Mouse (Mus musculus) stomach, embryonic 16.5 days (tissue): ENCODE measurements at regions not wholly inside any gene's neighbourhood (a gene's known extent, or its start where the extent isn't known, plus 50 kb on each side); places are given as distances from the start of the nearest gene placed in this dataset.

Experiments
- ATAC-seq: fragments of 200-750 bp; cut with Nextera tagmentation; 2 replicates; pipeline ENCODE4 v1.8.0; 2017; ENCODE audit warnings: moderate number of reproducible peaks, moderate TSS enrichment; ENCODE audit not compliant: insufficient read depth, low FRiP score
- H3K27ac ChIP-seq: fragments of 300-500 bp; sonication (generic); 2 replicates; pipeline ENCODE4 v1.5.1; 2014; ENCODE audit warnings: low read length
- H3K27me3 ChIP-seq: fragments of 300-500 bp; sonication (generic); 2 replicates; pipeline ENCODE4 v1.6.1; 2014; ENCODE audit warnings: low read length, control low read depth, mixed read lengths; ENCODE audit not compliant: control insufficient read depth, insufficient read depth
- H3K36me3 ChIP-seq: fragments of 300-500 bp; sonication (generic); 2 replicates; pipeline ENCODE4 v1.6.1; 2014; ENCODE audit warnings: low read length; ENCODE audit not compliant: control insufficient read depth, insufficient read depth
- H3K4me1 ChIP-seq: fragments of 300-500 bp; sonication (generic); 2 replicates; pipeline ENCODE4 v1.6.1; 2014; ENCODE audit warnings: low read length, control low read depth, mixed read lengths; ENCODE audit not compliant: control insufficient read depth, insufficient read depth
- H3K4me2 ChIP-seq: fragments of 300-500 bp; sonication (generic); 2 replicates; pipeline ENCODE4 v1.6.1; 2014; ENCODE audit warnings: low read depth, low read length, mixed read lengths
- H3K4me3 ChIP-seq: fragments of 300-500 bp; sonication (generic); replicated peaks from 2 replicates; pipeline ENCODE4 v1.5.1; 2014; ENCODE audit warnings: mild to moderate bottlenecking, low read length
- H3K9ac ChIP-seq: fragments of 300-500 bp; sonication (generic); 2 replicates; pipeline ENCODE4 v1.6.1; 2014; ENCODE audit warnings: low read length
- H3K9me3 ChIP-seq: fragments of 300-500 bp; sonication (generic); replicated peaks from 2 replicates; pipeline ENCODE4 v1.6.1; 2016; ENCODE audit warnings: low read length, control low read depth; ENCODE audit not compliant: control insufficient read depth
- WGBS: fragments of 180-500 bp; shearing (Covaris S2); extraction: QIAGEN DNeasy Blood & Tissue Kit; methylation state at CpG from one replicate; pipeline ENCODE4 v1.1.7; 2014; 5-methylcytosine and 5-hydroxymethylcytosine counted together

DNA sequence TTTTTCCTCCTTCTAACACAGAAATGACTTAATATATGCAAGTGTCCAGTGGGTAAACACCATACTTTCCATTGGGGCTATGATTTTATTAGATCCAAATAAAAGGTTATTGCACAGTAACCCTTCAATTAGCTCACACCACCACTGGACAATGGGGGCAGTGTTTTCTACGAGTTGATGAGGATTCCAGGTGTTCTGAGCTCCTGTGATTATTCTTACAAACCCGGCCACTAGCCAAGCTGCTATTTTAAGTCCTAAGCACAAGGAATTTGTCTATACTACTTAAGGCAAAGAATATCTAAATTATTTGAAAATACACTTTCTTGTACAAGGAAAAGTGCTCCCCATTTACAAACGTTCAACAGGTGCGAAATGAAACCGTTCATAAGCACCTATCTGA, 2379.9 kb upstream of the Gm7489 start:
- H3K9ac ChIP-seq: no peak overlapping the region
- no peak overlapping the region for H3K4me2 ChIP-seq
- H3K27ac ChIP-seq: no peak overlapping the region
- no peak overlapping the region for H3K4me3 ChIP-seq
- WGBS: 65% methylated on average over 5 of the region's 5 CpGs
- peaks cover 4% of the 10 kb centered on the region; the same call in 1 of the 2 replicates for H3K4me1 ChIP-seq
- ATAC-seq: no peak
- H3K9me3 ChIP-seq: no peaks in the 10 kb centered on the region
- no peaks in the 10 kb centered on the region for H3K36me3 ChIP-seq
- no peaks in the 10 kb centered on the region for H3K27me3 ChIP-seq

DNA sequence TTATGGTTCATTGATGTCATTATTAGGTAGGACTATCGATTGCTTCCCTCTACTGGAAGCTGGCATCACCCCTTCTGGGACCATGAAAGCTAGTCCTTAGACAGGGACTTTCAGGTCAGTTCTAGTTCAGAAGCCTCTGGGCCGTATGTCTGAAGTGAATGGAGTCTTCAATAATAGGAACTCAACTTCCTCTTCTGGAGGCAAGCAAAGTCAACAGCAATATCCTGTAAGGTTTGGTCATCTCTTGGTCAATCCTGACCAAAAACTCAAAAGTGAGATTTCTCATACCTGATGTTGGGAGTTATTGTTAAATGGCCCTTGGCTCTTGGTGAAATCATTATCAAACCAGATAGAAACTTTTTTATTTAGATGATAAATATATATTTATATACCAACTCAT, 2377.6 kb upstream of the Gm7489 start:
- Histone ChIP-seq H3K9ac (no peak overlapping the region), H3K4me2 (no peak overlapping the region), H3K4me1 (peaks cover 4% of the 10 kb centered on the region; the same call in 1 of the 2 replicates), H3K9me3 (no peaks in the 10 kb centered on the region), H3K36me3 (no peaks in the 10 kb centered on the region), H3K27ac (no peak overlapping the region), H3K27me3 (no peaks in the 10 kb centered on the region), H3K4me3 (no peak overlapping the region)
- 88% methylated on average over 2 of the region's 2 CpGs for WGBS
- no peak for ATAC-seq

DNA sequence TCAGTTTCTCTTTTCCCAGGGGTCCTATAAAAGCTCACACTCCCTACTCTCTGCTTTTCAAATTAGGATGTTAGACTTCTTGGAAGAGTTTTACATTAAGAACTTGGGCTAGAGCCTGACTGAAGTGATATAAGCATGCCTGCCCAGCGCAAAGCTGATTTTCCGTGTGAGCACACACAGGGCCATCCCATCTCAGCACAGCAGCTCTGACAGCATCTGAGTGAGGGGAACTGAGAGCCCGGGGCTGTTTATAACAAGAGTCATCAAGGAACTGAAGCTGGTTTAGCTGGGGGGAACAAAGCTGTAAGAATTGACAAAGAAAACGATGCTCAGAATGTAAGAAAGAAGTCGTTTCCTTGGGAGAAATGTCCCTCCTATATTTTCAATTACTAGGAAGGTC, 2373.4 kb upstream of the Gm7489 start:
- Histone ChIP-seq H3K9ac (no peak overlapping the region), H3K4me2 (no peak overlapping the region), H3K36me3 (no peaks in the 10 kb centered on the region), H3K27ac (no peak overlapping the region), H3K4me3 (no peak overlapping the region), H3K4me1 (no peaks in the 10 kb centered on the region), H3K9me3 (no peaks in the 10 kb centered on the region), H3K27me3 (no peaks in the 10 kb centered on the region)
- ATAC-seq: no peak
- 55% methylated on average over 5 of the region's 5 CpGs for WGBS

DNA sequence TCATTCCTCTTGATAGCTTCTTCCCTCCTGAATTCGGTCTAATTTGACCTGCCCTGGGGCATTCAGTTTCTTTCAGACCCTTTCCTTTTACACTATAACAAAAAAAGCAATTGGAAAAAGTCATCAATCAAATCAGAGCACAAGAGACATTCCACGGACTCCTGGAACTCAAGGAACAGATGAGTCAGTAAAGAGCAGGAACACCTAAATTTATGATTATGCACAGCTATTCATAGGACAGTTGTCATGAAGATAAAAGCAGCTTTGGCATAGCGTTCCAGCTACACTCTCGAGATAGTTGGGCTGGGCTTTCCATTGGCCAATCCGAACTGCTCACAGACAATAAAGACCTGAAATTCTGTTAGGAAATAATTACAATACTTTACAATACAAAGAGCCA, 2348.4 kb upstream of the Gm7489 start:
- Histone ChIP-seq H3K27ac (no peak overlapping the region), H3K27me3 (no peaks in the 10 kb centered on the region), H3K9ac (no peak overlapping the region), H3K4me1 (no peaks in the 10 kb centered on the region), H3K36me3 (no peaks in the 10 kb centered on the region), H3K4me2 (no peak overlapping the region), H3K9me3 (no peaks in the 10 kb centered on the region), H3K4me3 (no peak overlapping the region)
- no peak for ATAC-seq
- WGBS: 49% methylated on average over 5 of the region's 5 CpGs

DNA sequence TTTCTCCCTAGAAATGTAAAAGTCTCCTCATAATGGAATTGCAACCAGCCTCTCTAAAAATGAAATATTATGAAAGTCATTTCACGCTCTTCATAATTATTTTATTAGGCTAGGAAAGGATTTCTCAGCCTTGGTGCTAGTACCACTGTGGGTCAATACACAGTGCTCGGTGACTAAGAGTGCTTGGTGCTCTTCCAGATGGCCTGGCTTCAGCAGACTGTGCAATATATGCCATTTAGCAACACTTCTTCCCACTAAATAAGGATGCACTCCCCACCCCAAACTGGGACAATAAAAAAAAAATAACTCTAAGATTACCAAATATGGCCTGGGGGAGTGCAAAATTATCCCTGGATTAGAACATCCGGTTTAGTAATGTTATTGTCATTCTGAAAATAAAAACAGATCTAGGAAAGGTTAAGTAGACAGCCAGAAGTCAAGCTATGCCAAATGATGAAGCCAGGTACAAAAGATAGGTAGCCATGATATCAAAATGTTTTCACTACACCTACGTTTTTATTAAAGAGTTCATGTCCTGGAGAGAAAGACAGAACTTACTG, 2333.4 kb upstream of the Gm7489 start:
- no peak for ATAC-seq
- H3K4me1 ChIP-seq: no peaks in the 10 kb centered on the region
- WGBS: 80% methylated on average over 4 of the region's 4 CpGs
- no peaks in the 10 kb centered on the region for H3K36me3 ChIP-seq
- H3K9ac ChIP-seq: no peak overlapping the region
- no peak overlapping the region for H3K4me2 ChIP-seq
- no peaks in the 10 kb centered on the region for H3K27me3 ChIP-seq
- H3K9me3 ChIP-seq: no peaks in the 10 kb centered on the region
- H3K27ac ChIP-seq: no peak overlapping the region
- no peak overlapping the region for H3K4me3 ChIP-seq

DNA sequence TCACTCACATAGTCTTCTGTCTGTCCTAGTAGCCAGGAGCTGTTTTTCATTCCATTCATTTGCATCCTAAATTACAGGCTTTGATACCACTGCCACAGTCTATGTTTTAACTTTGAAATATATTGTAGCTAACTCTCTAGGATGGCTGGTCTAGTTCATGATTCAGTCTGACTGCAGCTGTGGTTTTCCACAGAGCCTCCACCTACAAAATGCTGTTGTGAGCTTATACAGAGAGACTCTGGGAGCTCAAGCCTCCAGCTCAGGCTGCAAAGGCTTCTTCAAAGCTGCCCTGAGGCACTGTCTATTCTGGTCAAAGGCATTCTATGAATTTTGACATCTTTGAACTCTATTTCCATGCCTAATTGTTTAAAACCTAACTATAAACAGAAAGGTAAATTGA, 2326.5 kb upstream of the Gm7489 start:
- Histone ChIP-seq H3K27ac (no peak overlapping the region), H3K27me3 (no peaks in the 10 kb centered on the region), H3K4me1 (no peaks in the 10 kb centered on the region), H3K4me3 (no peak overlapping the region), H3K9ac (no peak overlapping the region), H3K4me2 (no peak overlapping the region), H3K36me3 (no peaks in the 10 kb centered on the region), H3K9me3 (no peaks in the 10 kb centered on the region)
- no peak for ATAC-seq

DNA sequence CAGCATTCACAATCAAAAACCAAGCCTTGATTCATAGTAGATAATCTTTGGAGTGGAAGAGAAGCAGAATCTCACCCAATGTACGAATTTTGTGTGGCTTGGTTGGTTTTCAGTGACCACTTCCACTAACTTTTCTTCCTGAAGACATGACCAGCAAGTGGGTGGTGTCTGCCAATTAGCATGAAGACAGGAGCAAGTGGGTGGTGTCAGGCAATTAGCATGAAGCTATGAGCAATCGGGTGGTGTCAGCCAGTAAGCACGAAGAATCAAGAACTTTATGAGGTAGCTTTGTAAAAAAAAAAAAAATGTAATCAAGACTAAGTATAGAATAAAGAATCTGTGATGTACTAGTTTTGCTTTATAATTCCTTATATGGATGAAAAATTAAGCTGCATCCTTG, 2319.2 kb upstream of the Gm7489 start:
- WGBS: 80% methylated on average over 3 of the region's 3 CpGs
- no peak overlapping the region for H3K4me3 ChIP-seq
- H3K27me3 ChIP-seq: no peaks in the 10 kb centered on the region
- H3K36me3 ChIP-seq: no peaks in the 10 kb centered on the region
- no peak for ATAC-seq
- H3K9ac ChIP-seq: no peak overlapping the region
- no peaks in the 10 kb centered on the region for H3K9me3 ChIP-seq
- H3K4me1 ChIP-seq: no peaks in the 10 kb centered on the region
- H3K4me2 ChIP-seq: no peak overlapping the region
- no peak overlapping the region for H3K27ac ChIP-seq

DNA sequence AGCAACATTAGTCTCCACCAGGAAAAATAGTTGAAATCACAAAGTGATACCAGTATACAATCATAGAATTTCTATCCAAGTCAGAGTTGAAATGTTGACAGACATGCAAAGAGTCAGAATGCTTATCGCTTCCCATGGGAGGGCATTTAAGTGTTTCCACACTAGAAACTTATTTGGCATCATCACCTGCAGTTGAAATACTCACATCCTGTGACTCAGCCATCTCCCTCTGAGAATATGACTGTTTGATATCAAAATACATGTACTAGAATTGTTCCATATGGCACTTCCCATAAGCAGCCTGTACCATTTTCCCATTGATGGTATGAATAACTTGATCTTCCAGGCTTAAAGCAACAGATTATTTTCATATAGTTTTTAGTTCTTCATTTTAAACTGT, 2314.1 kb upstream of the Gm7489 start:
- Histone ChIP-seq H3K27me3 (no peaks in the 10 kb centered on the region), H3K27ac (no peak overlapping the region), H3K9me3 (no peaks in the 10 kb centered on the region), H3K9ac (no peak overlapping the region), H3K4me2 (no peak overlapping the region), H3K4me3 (no peak overlapping the region), H3K36me3 (no peaks in the 10 kb centered on the region), H3K4me1 (no peaks in the 10 kb centered on the region)
- WGBS: 95% methylated on average over 1 of the region's 1 CpGs
- ATAC-seq: no peak

DNA sequence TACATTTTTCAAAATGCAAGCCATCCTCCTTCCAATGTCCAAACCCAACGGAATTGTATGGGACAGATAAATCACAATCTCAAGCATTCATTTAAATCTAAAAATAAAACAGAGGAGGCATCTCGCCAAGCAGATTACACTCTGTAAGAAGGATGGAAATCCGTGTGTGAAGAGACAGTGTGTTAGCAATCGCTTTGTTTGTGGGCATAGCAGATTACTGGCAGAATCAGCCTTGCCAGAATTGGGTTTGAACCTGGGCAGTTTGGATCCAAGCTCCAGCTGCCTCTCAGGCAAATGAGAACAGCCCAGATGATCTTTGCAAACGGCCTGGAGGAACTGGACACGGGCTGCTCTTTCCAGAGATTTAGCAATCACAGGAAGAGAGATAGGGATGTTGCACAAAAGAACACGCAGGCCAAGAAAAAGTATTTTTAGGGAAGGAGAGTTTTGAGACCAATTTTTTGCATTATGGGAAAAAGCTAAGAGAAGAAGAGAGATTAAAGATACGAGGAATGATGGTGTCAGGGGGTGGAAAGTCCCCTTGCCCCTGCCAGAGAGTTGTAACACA, 2310.1 kb upstream of the Gm7489 start:
- no peak overlapping the region for H3K9ac ChIP-seq
- H3K4me1 ChIP-seq: no peaks in the 10 kb centered on the region
- H3K27ac ChIP-seq: no peak overlapping the region
- H3K4me3 ChIP-seq: no peak overlapping the region
- H3K36me3 ChIP-seq: no peaks in the 10 kb centered on the region
- WGBS: 72% methylated on average over 8 of the region's 8 CpGs
- no peaks in the 10 kb centered on the region for H3K9me3 ChIP-seq
- no peak for ATAC-seq
- H3K27me3 ChIP-seq: no peaks in the 10 kb centered on the region
- no peak overlapping the region for H3K4me2 ChIP-seq

DNA sequence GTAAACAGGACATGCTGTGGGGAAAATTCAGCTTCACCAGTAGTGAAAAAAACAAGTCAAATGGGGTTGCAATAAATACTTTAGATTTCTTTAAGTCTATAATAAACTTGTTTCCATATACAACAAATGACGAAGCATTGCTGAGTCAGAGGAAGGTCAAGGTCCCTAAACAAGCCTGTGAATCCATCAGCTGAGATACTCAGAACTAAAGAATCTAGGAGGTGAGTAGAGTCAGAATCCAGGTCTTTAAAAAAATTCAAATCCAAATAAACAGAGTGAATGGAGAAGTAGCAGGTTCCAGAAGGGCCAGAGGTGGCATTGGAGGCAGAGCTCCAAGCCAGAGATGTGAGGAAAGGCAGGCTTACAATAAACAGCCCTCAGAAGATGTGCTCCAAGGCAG, 2301.1 kb upstream of the Gm7489 start:
- Histone ChIP-seq H3K27me3 (no peaks in the 10 kb centered on the region), H3K36me3 (no peaks in the 10 kb centered on the region), H3K4me3 (no peak overlapping the region), H3K27ac (no peak overlapping the region), H3K9ac (no peak overlapping the region), H3K4me2 (no peak overlapping the region), H3K4me1 (no peaks in the 10 kb centered on the region), H3K9me3 (no peaks in the 10 kb centered on the region)
- 63% methylated on average over 1 of the region's 1 CpGs for WGBS
- ATAC-seq: no peak
